Mouse (Mus musculus) lung, postnatal 0 days (tissue): ENCODE measurements around the gene Lmntd1.

Experiments used
- CTCF ChIP-seq: IDR thresholded peaks from 2 replicates; pipeline ENCODE4 v1.5.1; 2016; ENCODE audit warnings: antibody characterized with exemption, mild to moderate bottlenecking
- EP300 ChIP-seq: IDR thresholded peaks from 2 replicates; pipeline ENCODE4 v1.6.1; 2016; ENCODE audit warnings: antibody characterized with exemption, mild to moderate bottlenecking, control low read depth

DNA sequence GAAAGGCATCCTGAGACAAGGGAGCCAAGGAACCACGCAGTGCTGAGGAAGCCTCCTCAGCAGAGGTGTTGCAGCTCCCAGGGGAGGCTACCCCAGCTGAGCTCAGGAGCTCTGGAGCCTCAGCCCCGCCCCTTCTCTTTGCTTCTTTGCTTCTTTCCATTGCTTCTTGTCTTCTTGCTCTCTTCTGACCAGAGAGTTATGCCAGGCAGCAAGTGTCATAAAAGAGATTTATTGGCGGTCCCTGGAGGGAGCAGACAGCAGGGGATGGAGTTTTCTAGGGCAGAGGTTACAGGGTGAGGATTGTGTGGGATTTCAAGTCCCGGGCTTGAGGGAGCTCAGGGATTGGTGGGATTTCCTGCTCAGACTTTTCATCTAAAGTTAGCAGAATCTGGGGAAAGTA lies 213.0 kb downstream of the Lmntd1 start:
- TF ChIP-seq EP300 (no peak), CTCF (no peak)
